Mouse (Mus musculus): ENCODE data around the gene Gm36079. TPM values are rescaled to one million over a fixed set of nuclear protein-coding genes. Genes with fewer than 3 reads are reported as not detected.
"Not testable (repeated sequence)": the region's sequence is repeated elsewhere in the genome, so short reads cannot be mapped to it uniquely, and the experiment has no call there.

The Gm36079 gene
- polyA plus RNA-seq, 1 experiment from 2014 or later, result not detected

DNA sequence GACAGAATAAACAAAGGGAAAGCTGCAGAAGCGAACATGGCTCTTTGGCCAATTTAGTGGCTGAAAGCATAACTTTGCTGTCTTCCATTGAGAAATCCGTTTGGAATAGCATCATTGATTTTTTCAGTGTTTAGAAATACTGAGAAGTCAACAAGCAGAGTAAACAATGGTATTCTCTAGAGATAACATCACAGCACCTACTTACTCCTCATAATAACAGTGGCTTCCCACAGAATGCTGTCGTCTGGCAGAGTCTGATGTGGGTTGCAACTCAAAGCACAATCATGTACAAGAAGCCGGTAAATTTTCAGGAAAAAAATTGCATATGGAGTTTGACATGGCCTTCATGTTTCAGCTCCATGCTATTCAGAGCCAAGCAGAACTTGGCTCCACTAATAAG lies 1.2 kb downstream of the Gm36079 start:
- ATAC-seq; H3K4me3 ChIP-seq (ENCODE audit: low read depth, low read length); H3K4me1 ChIP-seq (ENCODE audit: control insufficient read depth, insufficient read depth, low read length); H3K27ac ChIP-seq (ENCODE audit: low read depth, low read length); H3K36me3 ChIP-seq (ENCODE audit: control insufficient read depth, insufficient read depth, low read length); H3K9me3 ChIP-seq (replicated peaks; ENCODE audit: control insufficient read depth, low read length); H3K4me2 ChIP-seq (ENCODE audit: low read length); H3K9ac ChIP-seq (ENCODE audit: low read length); H3K27me3 ChIP-seq (replicated peaks; ENCODE audit: control insufficient read depth, insufficient read depth, low read length); DNase-seq (ENCODE audit: low spot score): not testable (repeated sequence)
- 4% methylated on average over 4 of the region's 4 CpGs for WGBS

DNA sequence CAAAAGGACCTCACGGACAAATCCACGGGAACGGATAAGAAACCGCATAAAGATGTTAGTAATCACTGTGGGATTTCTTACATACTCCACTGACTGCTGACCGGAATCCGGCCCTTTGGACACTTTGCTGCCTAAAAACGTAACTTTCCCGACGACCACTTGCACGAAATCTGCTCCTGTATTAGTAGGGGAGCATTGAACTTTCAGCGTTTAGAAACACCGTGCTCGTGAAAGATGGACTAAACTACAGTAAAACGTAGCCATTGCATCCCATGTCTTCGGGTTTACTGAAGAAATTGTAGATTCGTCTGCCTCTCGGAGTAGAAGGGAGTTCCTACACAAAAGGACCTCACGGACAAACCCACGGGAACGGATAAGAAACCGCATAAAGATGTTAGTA lies 1.8 kb downstream of the Gm36079 start:
- H3K9me3 ChIP-seq (replicated peaks; ENCODE audit: control insufficient read depth, low read length); DNase-seq (ENCODE audit: low spot score); H3K9ac ChIP-seq (ENCODE audit: low read length); ATAC-seq; H3K27me3 ChIP-seq (replicated peaks; ENCODE audit: control insufficient read depth, insufficient read depth, low read length); H3K36me3 ChIP-seq (ENCODE audit: control insufficient read depth, insufficient read depth, low read length); H3K4me1 ChIP-seq (ENCODE audit: control insufficient read depth, insufficient read depth, low read length); H3K4me2 ChIP-seq (ENCODE audit: low read length); H3K27ac ChIP-seq (ENCODE audit: low read depth, low read length); H3K4me3 ChIP-seq (ENCODE audit: low read depth, low read length): not testable (repeated sequence)
- WGBS, result 2% methylated on average over 19 of the region's 21 CpGs

DNA sequence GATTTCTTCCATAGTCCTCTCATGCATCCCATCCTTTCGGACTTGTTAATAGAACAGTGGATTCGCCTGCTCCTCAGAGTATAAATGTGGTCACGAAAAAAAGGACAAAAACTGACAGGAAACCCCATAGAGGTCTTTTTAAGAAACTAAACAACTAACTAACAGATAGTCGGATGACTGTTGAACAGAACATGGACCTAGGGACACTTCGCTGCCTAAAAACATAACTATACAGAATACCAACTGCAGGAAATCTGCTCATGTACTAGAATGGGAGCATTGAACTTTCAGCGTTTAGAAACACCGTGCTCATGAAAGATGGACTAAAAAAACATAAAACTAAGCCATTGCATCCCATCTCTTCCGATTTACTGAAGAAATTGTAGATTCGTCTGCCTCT lies 2.2 kb downstream of the Gm36079 start:
- H3K4me2 ChIP-seq (ENCODE audit: low read length); H3K27me3 ChIP-seq (replicated peaks; ENCODE audit: control insufficient read depth, insufficient read depth, low read length); H3K9me3 ChIP-seq (replicated peaks; ENCODE audit: control insufficient read depth, low read length): not testable (repeated sequence)

DNA sequence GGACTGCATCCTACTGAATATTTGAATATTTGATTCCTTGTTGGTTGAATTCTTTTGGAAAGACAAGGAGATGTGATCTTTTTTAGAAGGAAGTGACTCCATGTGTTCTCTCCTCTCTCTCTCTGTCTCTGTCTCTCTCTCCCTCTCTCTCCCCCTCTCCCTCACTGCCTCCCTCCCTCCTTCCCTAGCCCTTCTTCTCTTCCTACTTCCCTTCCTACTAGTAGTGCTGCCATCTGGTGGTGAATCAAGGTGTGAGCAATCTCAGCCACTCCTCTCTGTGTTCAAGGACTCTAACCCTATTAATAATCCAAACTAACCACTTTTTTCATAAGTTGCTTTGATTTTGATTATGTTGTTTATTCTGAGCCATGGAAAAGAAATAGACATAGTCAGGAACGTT lies 5.3 kb downstream of the Gm36079 start:
- not testable (repeated sequence) for H3K9me3 ChIP-seq (replicated peaks; ENCODE audit: control insufficient read depth, low read length); H3K9ac ChIP-seq (ENCODE audit: low read length); H3K4me2 ChIP-seq (ENCODE audit: low read length); H3K4me3 ChIP-seq (ENCODE audit: low read depth, low read length); H3K4me1 ChIP-seq (ENCODE audit: control insufficient read depth, insufficient read depth, low read length); H3K36me3 ChIP-seq (ENCODE audit: control insufficient read depth, insufficient read depth, low read length); H3K27me3 ChIP-seq (replicated peaks; ENCODE audit: control insufficient read depth, insufficient read depth, low read length); H3K27ac ChIP-seq (ENCODE audit: low read depth, low read length)
- no CpG with 5 or more reads among the region's 1 CpGs for WGBS
- DNase-seq (ENCODE audit: low spot score) (peak; percentile 16), ATAC-seq (peak; percentile 40; the same call in 1 of the 2 replicates)

More for the DNA sequence above, 2.2 kb downstream of the Gm36079 start:
- not testable (repeated sequence) for H3K9ac ChIP-seq (ENCODE audit: low read length); H3K4me1 ChIP-seq (ENCODE audit: control insufficient read depth, insufficient read depth, low read length); ATAC-seq; H3K4me3 ChIP-seq (ENCODE audit: low read depth, low read length); DNase-seq (ENCODE audit: low spot score); H3K36me3 ChIP-seq (ENCODE audit: control insufficient read depth, insufficient read depth, low read length); H3K27ac ChIP-seq (ENCODE audit: low read depth, low read length)
- 4% methylated on average over 9 of the region's 9 CpGs for WGBS

DNA sequence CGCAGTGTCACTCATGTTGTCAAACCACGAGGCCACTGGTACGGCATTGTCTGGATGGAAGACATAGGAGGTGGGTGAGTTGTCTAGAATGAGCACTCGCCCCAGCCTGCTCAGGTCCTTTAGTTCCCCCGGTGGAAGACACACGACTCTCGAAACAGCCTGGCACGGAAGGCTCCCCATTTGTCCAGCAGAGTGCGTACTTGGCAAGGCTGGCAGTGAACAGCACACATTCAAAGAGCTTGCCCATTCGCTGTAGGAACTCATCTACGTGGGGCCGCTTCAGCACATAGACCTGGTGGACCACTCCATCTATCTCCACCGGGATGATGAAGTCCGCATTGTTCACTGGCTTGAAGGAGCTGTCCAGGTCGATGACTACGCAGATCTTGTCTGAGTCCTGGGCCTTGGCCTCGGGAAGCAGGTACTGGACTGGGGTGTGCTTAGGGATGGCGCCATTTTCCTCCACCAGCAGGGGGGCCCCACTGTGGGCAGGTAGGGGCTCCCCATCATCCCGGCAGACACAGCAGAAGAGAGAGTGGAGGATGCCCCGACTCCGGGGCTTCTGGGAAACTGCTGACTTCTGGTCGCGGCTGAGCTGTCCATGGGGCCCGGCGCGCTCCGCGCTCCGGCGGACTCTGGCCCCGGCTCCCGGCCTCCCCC lies 11.3 kb downstream of the Gm36079 start:
- not testable (repeated sequence) for H3K4me3 ChIP-seq (ENCODE audit: low read depth, low read length); H3K27ac ChIP-seq (ENCODE audit: low read depth, low read length); H3K36me3 ChIP-seq (ENCODE audit: control insufficient read depth, insufficient read depth, low read length); H3K9me3 ChIP-seq (replicated peaks; ENCODE audit: control insufficient read depth, low read length); DNase-seq (ENCODE audit: low spot score); H3K9ac ChIP-seq (ENCODE audit: low read length); H3K27me3 ChIP-seq (replicated peaks; ENCODE audit: control insufficient read depth, insufficient read depth, low read length); H3K4me2 ChIP-seq (ENCODE audit: low read length); H3K4me1 ChIP-seq (ENCODE audit: control insufficient read depth, insufficient read depth, low read length)
- peak; percentile 23; the same call in 1 of the 2 replicates for ATAC-seq
- under 1% methylated on average over 9 of the region's 32 CpGs for WGBS

DNA sequence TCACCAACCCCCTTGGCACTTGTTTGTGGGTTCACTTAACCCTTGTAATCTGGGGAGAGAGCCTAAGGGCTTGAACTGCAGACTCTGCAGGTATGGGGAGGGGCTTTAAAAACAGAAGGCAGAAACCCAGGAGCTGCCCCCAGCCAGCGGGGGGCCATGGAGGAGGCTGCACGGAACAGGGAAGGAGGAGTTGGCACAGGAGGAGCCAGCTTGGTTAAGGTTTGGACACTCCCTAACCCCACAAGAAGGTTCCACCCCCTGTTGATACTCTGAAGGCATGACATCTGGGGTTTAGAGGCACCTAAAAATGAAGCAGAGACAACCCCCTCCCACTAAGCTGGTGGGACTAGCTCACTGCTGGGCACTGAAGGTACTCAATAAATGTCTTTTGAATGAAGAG lies 12.8 kb downstream of the Gm36079 start:
- H3K27ac ChIP-seq (ENCODE audit: low read depth, low read length); ATAC-seq; H3K27me3 ChIP-seq (replicated peaks; ENCODE audit: control insufficient read depth, insufficient read depth, low read length); H3K9me3 ChIP-seq (replicated peaks; ENCODE audit: control insufficient read depth, low read length); H3K4me2 ChIP-seq (ENCODE audit: low read length); DNase-seq (ENCODE audit: low spot score); H3K4me1 ChIP-seq (ENCODE audit: control insufficient read depth, insufficient read depth, low read length); H3K4me3 ChIP-seq (ENCODE audit: low read depth, low read length); H3K9ac ChIP-seq (ENCODE audit: low read length); H3K36me3 ChIP-seq (ENCODE audit: control insufficient read depth, insufficient read depth, low read length): not testable (repeated sequence)
- WGBS, result no CpG with 5 or more reads among the region's 2 CpGs

DNA sequence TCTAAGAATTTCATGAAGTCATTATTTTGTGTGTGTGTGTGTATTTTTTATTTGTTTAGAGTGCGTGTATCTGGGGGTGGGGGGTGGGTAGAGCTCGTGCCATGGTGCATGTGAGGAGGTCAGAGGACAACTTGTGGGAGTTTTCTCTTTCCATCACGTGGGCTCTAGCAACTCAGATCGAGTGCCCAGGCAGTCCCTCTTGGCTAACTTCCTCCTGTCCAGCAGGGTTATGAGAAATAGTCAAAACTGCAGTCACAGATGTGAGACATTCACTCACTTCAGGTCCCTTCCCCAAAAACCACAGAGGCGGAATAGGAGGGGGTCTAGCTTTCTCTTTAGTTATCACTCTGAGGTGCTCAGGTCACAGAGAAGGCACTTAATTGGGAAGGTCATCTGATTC lies 13.3 kb downstream of the Gm36079 start:
- not testable (repeated sequence) for DNase-seq (ENCODE audit: low spot score)
- WGBS, result no CpG with 5 or more reads among the region's 5 CpGs

DNA sequence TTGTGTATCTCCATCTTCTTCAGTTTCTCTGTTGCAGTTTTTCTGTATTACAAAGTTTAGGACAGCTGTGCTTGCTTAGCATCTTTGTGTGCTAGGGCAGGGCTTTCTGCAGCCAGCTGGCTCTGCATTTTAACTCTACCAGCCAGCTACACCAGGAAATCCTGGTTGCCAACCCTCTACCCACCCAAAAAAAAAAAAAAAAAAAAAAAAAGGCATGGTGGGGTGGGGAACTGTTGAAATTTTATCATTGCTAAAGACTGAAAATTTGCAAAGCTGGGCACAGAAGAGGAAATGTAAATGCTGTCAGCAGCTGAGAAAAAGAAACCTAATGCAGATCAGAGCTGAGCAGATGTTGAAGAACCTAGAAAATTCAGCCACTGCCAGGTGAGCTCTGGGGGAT lies 16.7 kb downstream of the Gm36079 start:
- H3K4me2 ChIP-seq (ENCODE audit: low read length); H3K27me3 ChIP-seq (replicated peaks; ENCODE audit: control insufficient read depth, insufficient read depth, low read length); DNase-seq (ENCODE audit: low spot score); H3K9ac ChIP-seq (ENCODE audit: low read length); H3K36me3 ChIP-seq (ENCODE audit: control insufficient read depth, insufficient read depth, low read length); H3K27ac ChIP-seq (ENCODE audit: low read depth, low read length); H3K4me1 ChIP-seq (ENCODE audit: control insufficient read depth, insufficient read depth, low read length); H3K4me3 ChIP-seq (ENCODE audit: low read depth, low read length); H3K9me3 ChIP-seq (replicated peaks; ENCODE audit: control insufficient read depth, low read length); ATAC-seq: not testable (repeated sequence)

More for the DNA sequence above, 13.3 kb downstream of the Gm36079 start:
- H3K27ac ChIP-seq (ENCODE audit: low read depth, low read length); H3K27me3 ChIP-seq (replicated peaks; ENCODE audit: control insufficient read depth, insufficient read depth, low read length); H3K4me3 ChIP-seq (ENCODE audit: low read depth, low read length); H3K4me2 ChIP-seq (ENCODE audit: low read length); H3K4me1 ChIP-seq (ENCODE audit: control insufficient read depth, insufficient read depth, low read length); ATAC-seq; H3K9ac ChIP-seq (ENCODE audit: low read length); H3K36me3 ChIP-seq (ENCODE audit: control insufficient read depth, insufficient read depth, low read length); H3K9me3 ChIP-seq (replicated peaks; ENCODE audit: control insufficient read depth, low read length): not testable (repeated sequence)

DNA sequence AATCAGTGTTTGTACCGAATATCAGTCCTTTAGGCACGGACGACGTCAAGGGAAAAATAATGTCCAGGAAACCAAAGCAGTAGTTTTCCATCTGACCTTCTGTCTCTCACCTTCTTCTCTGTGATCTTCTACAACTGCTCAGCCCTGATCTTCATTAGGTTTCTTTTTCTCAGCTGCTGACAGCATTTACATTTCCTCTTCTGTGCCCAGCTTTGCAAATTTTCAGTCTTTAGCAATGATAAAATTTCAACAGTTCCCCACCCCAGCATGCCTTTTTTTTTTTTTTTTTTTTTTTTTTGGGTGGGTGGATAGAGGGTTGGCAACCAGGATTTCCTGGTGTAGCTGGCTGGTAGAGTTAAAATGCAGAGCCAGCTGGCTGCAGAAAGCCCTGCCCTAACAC lies 27.6 kb downstream of the Gm36079 start:
- WGBS, result no CpG with 5 or more reads among the region's 4 CpGs
- H3K9me3 ChIP-seq (replicated peaks; ENCODE audit: control insufficient read depth, low read length); H3K4me2 ChIP-seq (ENCODE audit: low read length); H3K9ac ChIP-seq (ENCODE audit: low read length); H3K36me3 ChIP-seq (ENCODE audit: control insufficient read depth, insufficient read depth, low read length); H3K4me3 ChIP-seq (ENCODE audit: low read depth, low read length); H3K27ac ChIP-seq (ENCODE audit: low read depth, low read length); H3K27me3 ChIP-seq (replicated peaks; ENCODE audit: control insufficient read depth, insufficient read depth, low read length); DNase-seq (ENCODE audit: low spot score); H3K4me1 ChIP-seq (ENCODE audit: control insufficient read depth, insufficient read depth, low read length); ATAC-seq: not testable (repeated sequence)
